Mouse (Mus musculus): ENCODE data around the gene Phf24.

DNA sequence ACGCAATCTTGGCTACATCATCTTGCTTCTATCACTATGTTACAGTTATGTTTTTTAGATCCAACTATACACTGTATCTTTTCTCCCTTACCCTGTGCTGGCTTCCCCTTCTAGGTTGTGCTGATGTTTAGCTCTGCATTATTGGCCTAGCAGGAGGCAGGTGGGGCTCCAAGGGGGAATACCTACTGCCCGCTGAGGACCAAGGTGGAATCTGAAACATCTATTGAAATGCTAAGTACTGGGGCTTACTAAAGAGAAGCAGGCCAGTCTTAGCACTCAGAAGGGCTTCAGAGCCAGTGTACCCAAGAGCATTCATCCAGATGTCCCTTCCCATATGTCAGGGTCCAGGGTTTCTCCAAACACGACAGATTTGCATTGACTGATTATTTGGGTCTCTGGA is 17.5 kb upstream of the Phf24 start:
- no peak for TF ChIP-seq CTCF (IDR thresholded peaks at IDR 0.05; ENCODE audit: low read depth, low read length)
- no peak for TF ChIP-seq POLR2A (IDR thresholded peaks at IDR 0.05; ENCODE audit: extremely low read depth, insufficient read depth, low read length)

Data from liver, adult 2 months (tissue).